Comparison of ENCODE assay signal across 24 mouse cellular contexts in genomic region chr5:119641714-119642113, GRCm38 (mm10). TPM values are rescaled to one million over a fixed set of nuclear protein-coding genes. Genes with fewer than 3 reads are reported as not detected.
DNase-seq lines count a peak whose midpoint lies in the region; ATAC-seq and TF ChIP-seq lines count a peak whose summit lies in the region.
"Had no signal": no experiment of that assay in that cellular context is flagged by ENCODE, and none has a peak within 500 bp of the region (broad histone marks: within the 10 kb centered on the region; RNA-seq: fewer than 3 reads in every experiment).

No protein-coding gene starts in this region.

- intact Hi-C loops in gastrocnemius, adult 2 months (cut with DNase I), result no loop called here
- intact Hi-C loops in gastrocnemius, postnatal 14 days (cut with DNase I; ENCODE audit: low total_unique reads), result no loop called here

- 0 out of 2 replicates have a peak overlapping the region, but pooled peaks have one; percentile 5 for H3K27ac ChIP-seq in gastrocnemius, adult 2 months
- H3K27ac ChIP-seq in neural tube, embryonic 13.5 days (replicated peaks), result peak overlapping the region; percentile 9; the same call in 1 of the 2 replicates
- H3K27ac ChIP-seq: forebrain, embryonic 10.5 days; heart, adult 2 months; hindbrain, embryonic 14.5 days; limb, embryonic 12.5 days; liver, embryonic 13.5 days; lung, embryonic 15.5 days had no signal

- no peak for TF ChIP-seq CTCF in gastrocnemius, adult 2 months (IDR thresholded peaks at IDR 0.05)

- no peak for DNase-seq in gastrocnemius, adult 2 months
- no peak for DNase-seq in gastrocnemius, postnatal 14 days
- peak; percentile 18 to 36 for DNase-seq in kidney, postnatal 4 days
- DNase-seq in kidney, adult 9 months, result no peak
- DNase-seq in embryo, embryonic 11 days, result peak; percentile 44
- DNase-seq in gastrocnemius, postnatal 10 days, result no peak
- DNase-seq: cerebellum, adult 11-12 months; gastrocnemius, postnatal 36 days; heart, adult 2 months; kidney, adult 8-10 months; liver, embryonic 13.5 days; lung, postnatal 36 days; midbrain, embryonic 14.5 days; right cerebral cortex, adult 18-20 months; right cerebral cortex, postnatal 4 days; thymus, postnatal 14 days had no signal

- no peaks in the 10 kb centered on the region for H3K36me3 ChIP-seq in neural tube, embryonic 13.5 days
- H3K36me3 ChIP-seq: forebrain, embryonic 10.5 days; limb, embryonic 12.5 days; liver, embryonic 13.5 days; lung, embryonic 15.5 days had no signal

- no peak overlapping the region for H3K4me2 ChIP-seq in neural tube, embryonic 13.5 days
- H3K4me2 ChIP-seq: hindbrain, embryonic 14.5 days; limb, embryonic 12.5 days; liver, embryonic 13.5 days; lung, embryonic 15.5 days had no signal

- H3K9me3 ChIP-seq in neural tube, embryonic 13.5 days, result no peaks in the 10 kb centered on the region
- H3K9me3 ChIP-seq: forebrain, embryonic 10.5 days; limb, embryonic 12.5 days; liver, embryonic 13.5 days; lung, embryonic 15.5 days; megakaryocyte, embryonic 14.5 days had no signal

- no peak overlapping the region for H3K9ac ChIP-seq in neural tube, embryonic 13.5 days
- H3K9ac ChIP-seq: hindbrain, embryonic 14.5 days; limb, embryonic 12.5 days; liver, embryonic 13.5 days; lung, embryonic 15.5 days had no signal

- H3K27me3 ChIP-seq in neural tube, embryonic 13.5 days, result peaks cover 34% of the 10 kb centered on the region

- no peak overlapping the region for H3K4me3 ChIP-seq in gastrocnemius, adult 2 months
- no peak overlapping the region for H3K4me3 ChIP-seq in neural tube, embryonic 13.5 days
- H3K4me3 ChIP-seq: forebrain, embryonic 10.5 days; heart, adult 2 months; limb, embryonic 12.5 days; liver, embryonic 13.5 days; lung, embryonic 15.5 days; megakaryocyte, embryonic 14.5 days had no signal

- no peak for ATAC-seq in neural tube, embryonic 13.5 days (ENCODE audit: low read depth)
- ATAC-seq: activated CD4-positive, CD25-positive, alpha-beta regulatory T cell, adult 4 months; forebrain, embryonic 16.5 days had no signal

- H3K4me1 ChIP-seq in neural tube, embryonic 13.5 days (replicated peaks), result peaks cover 17% of the 10 kb centered on the region
- H3K4me1 ChIP-seq: liver, embryonic 13.5 days; megakaryocyte, embryonic 14.5 days had no signal

- 5% methylated on average over 3 of the region's 3 CpGs for WGBS in neural tube, embryonic 13.5 days

RNA-seq across cellular contexts. Expression of gene Tbx3, which starts 28.8 kb away (rescaled TPM):
- 1 to 10 TPM; 3.9 to 7.7 TPM for total RNA-seq in gastrocnemius, adult 2 months (2021)
- total RNA-seq in gastrocnemius, postnatal 14 days (2021), result 1 to 10 TPM; 6.5 to 9.4 TPM
- polyA plus RNA-seq in neural tube, embryonic 13.5 days (2015; fragmentation: Nextera tagmentation; extraction: Ambion mirVana), result 10.5 and 11.7 TPM in 2 replicates
- total RNA-seq in gastrocnemius, postnatal 10 days (2021), result 1 to 10 TPM; 7.0 to 9.7 TPM
- polyA plus RNA-seq: activated CD4-positive, CD25-positive, alpha-beta regulatory T cell, adult 4 months had no signal

Comparison
In these comparisons a context has a peak if more than half of its experiments do, and no peak if none do; other contexts are left out.
1. DNase-seq: peak in kidney, postnatal 4 days (2 of 2) and embryo, embryonic 11 days (single experiment); none in gastrocnemius, adult 2 months (single experiment), gastrocnemius, postnatal 14 days (single experiment), kidney, adult 9 months (single experiment) and gastrocnemius, postnatal 10 days (single experiment).